Mouse (Mus musculus): ENCODE measurements around the gene Gm20388.

DNA sequence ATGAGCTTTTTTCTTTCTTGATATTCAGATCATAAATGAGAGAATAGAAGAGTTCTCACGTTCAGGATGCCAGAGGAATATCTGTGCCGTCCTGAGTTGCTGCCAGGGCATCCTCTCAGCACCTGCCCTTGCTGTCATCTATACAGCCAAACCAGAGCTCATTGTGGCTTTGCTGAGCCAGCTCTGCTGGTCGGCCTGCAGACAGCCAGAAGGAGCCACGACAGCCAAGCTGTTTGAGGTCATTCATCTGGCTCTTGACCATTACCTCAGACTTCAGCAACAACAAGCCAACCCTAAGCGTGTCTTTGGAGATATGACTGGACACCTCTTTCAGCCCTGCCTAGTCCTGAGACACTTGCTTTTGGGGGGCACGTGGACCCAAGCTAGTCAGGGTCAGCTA, 4117.2 kb downstream of the Gm20388 start:
- TF ChIP-seq GATA1 (IDR thresholded peaks at IDR 0.05; ENCODE audit: low read length) (no peak), TAL1 (IDR thresholded peaks at IDR 0.05; ENCODE audit: low read length) (no peak)

Data from erythroblast, embryonic 14.5 days (primary cell).